Mouse (Mus musculus) left cerebral cortex, postnatal 36 days (tissue): ENCODE data around the gene Bcas3. TPM values are rescaled to one million over a fixed set of nuclear protein-coding genes. Genes with fewer than 3 reads are reported as not detected.
A peak's percentile ranks its signal among the peaks of the same experiment; 100 is the strongest.

Experiments used
- DNase-seq, 2 experiments: peaks; one replicate each; pipeline ENCODE4 v3.0.0; 2021 to 2022; ENCODE audit warnings: low spot score in 2 of 2, mixed read lengths in 1 of 2
- intact Hi-C: fragments of 180-260 bp; cut with DNase I; formaldehyde crosslinking; loops from one replicate; pipeline ENCODE4 v1.15.1; 2025
- microRNA-seq: library from miRNA; unstranded; fragments of <30 nt; microRNA quantifications from one replicate; pipeline ENCODE4 v1.2.0, GENCODE M21; 2022
- total RNA-seq, 2 experiments: library from RNA; stranded (reverse); gene quantifications; 2 replicates each; pipeline ENCODE4 v1.2.3; 2021

Bcas3 gene
- total RNA-seq, 2 experiments from 2014 or later, result 69.6 to 74.1 TPM

- DNase-seq, result no peak
- intact Hi-C loops, result loop anchor here (5.0 to 10.0 kb wide), 5 partner anchors 47 to 514 kb away; partner anchors contain the start of genes Med13 and Tbx4
Measured at GRCm38 (mm10) chr11:85840803-85841145, 487.8 kb downstream of the Bcas3 start.

GRCm38 (mm10) chr11:85841211-85841681 is 488.3 kb downstream of the Bcas3 start:
- intact Hi-C loops, result loop anchor here (5.0 to 10.0 kb wide), 5 partner anchors 46 to 514 kb away; partner anchors contain the start of genes Med13 and Tbx4
- DNase-seq, result no peak

- DNase-seq, result no peak
Measured at GRCm38 (mm10) chr11:85841980-85842379, 489.0 kb downstream of the Bcas3 start.

GRCm38 (mm10) chr11:85842596-85843346 is 489.8 kb downstream of the Bcas3 start:
- intact Hi-C loops, result loop anchor here (5.0 to 10.0 kb wide), 5 partner anchors 45 to 512 kb away; partner anchors contain the start of genes Med13 and Tbx4
- DNase-seq, result no peak

More at GRCm38 (mm10) chr11:85841980-85842379, 489.0 kb downstream of the Bcas3 start:
- intact Hi-C loops, result loop anchor here (5.0 to 10.0 kb wide), 5 partner anchors 45 to 513 kb away; partner anchors contain the start of genes Med13 and Tbx4

- DNase-seq, result no peak
Measured at GRCm38 (mm10) chr11:85843347-85843692, 490.4 kb downstream of the Bcas3 start.

GRCm38 (mm10) chr11:85844144-85844965 is 491.4 kb downstream of the Bcas3 start:
- intact Hi-C loops, result loop anchor here (5.0 to 10.0 kb wide), 5 partner anchors 43 to 510 kb away; partner anchors contain the start of genes Med13 and Tbx4
- DNase-seq, result peak; percentile 67 to 76

More at GRCm38 (mm10) chr11:85843347-85843692, 490.4 kb downstream of the Bcas3 start:
- intact Hi-C loops, result loop anchor here (5.0 to 10.0 kb wide), 5 partner anchors 44 to 511 kb away; partner anchors contain the start of genes Med13 and Tbx4

- intact Hi-C loops, result loop anchor here (5.0 to 10.0 kb wide), 6 partner anchors 42 to 510 kb away; partner anchors contain the start of genes Med13 and Tbx4
- no peak for DNase-seq
Measured at GRCm38 (mm10) chr11:85844971-85845370, 492.0 kb downstream of the Bcas3 start.

- intact Hi-C loops, result loop anchor here (5.0 to 10.0 kb wide), 3 partner anchors 326 to 509 kb away; partner anchors contain the start of gene Med13
- no peak for DNase-seq
Measured at GRCm38 (mm10) chr11:85845921-85846320, 493.0 kb downstream of the Bcas3 start.

- DNase-seq, result no peak
- intact Hi-C loops, result loop anchor here (5.0 to 10.0 kb wide), 3 partner anchors 326 to 508 kb away; partner anchors contain the start of gene Med13
Measured at GRCm38 (mm10) chr11:85846509-85846908, 493.5 kb downstream of the Bcas3 start.

- DNase-seq, result no peak
Measured at GRCm38 (mm10) chr11:85849037-85849436, 496.1 kb downstream of the Bcas3 start.

GRCm38 (mm10) chr11:85850233-85850632 is 497.3 kb downstream of the Bcas3 start, which contains the start of gene Gm11444:
Gm11444 (minus strand) TSS chr11:85850333.
- no peak for DNase-seq
- intact Hi-C loops, result no loop called here

More at GRCm38 (mm10) chr11:85849037-85849436, 496.1 kb downstream of the Bcas3 start:
- intact Hi-C loops, result loop anchor here (2.0 to 10.0 kb wide), 5 partner anchors 124 to 506 kb away; partner anchors contain the start of gene Med13

- no peak for DNase-seq
- intact Hi-C loops, result no loop called here
Measured at GRCm38 (mm10) chr11:85850758-85851157, 497.8 kb downstream of the Bcas3 start.

GRCm38 (mm10) chr11:85857997-85858698 is 505.2 kb downstream of the Bcas3 start:
- intact Hi-C loops, result no loop called here
- DNase-seq, result no peak

- intact Hi-C loops, result no loop called here
- DNase-seq, result no peak
Measured at GRCm38 (mm10) chr11:85864363-85864762, 511.4 kb downstream of the Bcas3 start.

Small RNA genes within 50 kb of the gene (microRNA-seq; reads per million reads assigned to microRNA genes)
- gene Mir5110, result not detected

Other genes with a start within 250 kb of the Bcas3 start
- 100 to 1,000 TPM; 111 to 117 TPM for gene Usp32, start 213.0 kb upstream of the Bcas3 start, total RNA-seq
- not detected for gene 1700125H20Rik, start 182.8 kb upstream of the Bcas3 start, total RNA-seq
- gene Appbp2, start 118.0 kb upstream of the Bcas3 start, total RNA-seq, result 10 to 100 TPM; 57.0 to 59.8 TPM
- 10 to 100 TPM; 17.5 to 19.9 TPM for gene Ppm1d, start 41.9 kb upstream of the Bcas3 start, total RNA-seq